In the genomic region with DNA sequence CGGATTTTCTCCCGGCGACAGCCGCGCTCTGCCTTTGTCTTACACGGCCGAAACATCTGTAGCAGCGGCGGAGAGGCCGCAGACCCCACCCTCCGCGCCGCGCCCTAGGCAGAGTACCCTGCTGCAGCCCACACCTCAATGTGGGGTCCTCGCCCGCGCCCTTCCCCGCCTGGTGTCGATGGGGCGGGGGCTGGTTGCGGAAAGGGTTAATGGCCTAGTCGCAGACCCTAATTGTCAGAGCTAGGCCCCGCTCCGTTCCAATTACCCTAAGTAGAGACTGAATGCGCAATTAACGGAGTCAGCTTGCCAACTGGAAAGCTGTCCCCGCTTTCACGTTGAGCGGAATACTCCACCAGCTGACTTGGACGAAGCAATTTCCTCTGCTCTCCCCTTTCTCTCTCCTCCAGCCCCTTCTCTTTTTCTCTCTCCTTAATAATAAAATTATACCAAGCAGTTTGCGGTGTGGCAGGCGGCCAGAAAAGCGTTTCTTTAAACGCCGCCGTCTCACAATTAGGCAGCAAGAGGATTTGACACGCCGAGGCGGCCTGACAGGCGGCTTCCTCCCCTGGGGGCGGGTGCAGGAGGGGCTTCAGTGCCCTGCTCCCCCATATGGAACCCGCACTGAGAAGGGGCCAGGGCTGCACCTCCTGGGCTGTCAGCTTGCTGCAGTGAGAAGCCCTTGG, we compare ENCODE assay signal across 8 mouse cellular contexts. TPM values are rescaled to one million over a fixed set of nuclear protein-coding genes. Genes with fewer than 3 reads are reported as not detected.
DNase-seq lines count a peak whose midpoint lies in the region; ATAC-seq and TF ChIP-seq lines count a peak whose summit lies in the region.

No protein-coding gene starts in this region.

- H3K9ac ChIP-seq in embryonic facial prominence, embryonic 13.5 days = peak overlapping the region; percentile 81
- H3K9ac ChIP-seq in lung, embryonic 16.5 days (ENCODE audit: low read length) = peak overlapping the region; percentile 71

- H3K4me2 ChIP-seq in embryonic facial prominence, embryonic 13.5 days = peak overlapping the region; percentile 100
- H3K4me2 ChIP-seq in lung, embryonic 16.5 days (ENCODE audit: low read depth, low read length) = peak overlapping the region; percentile 100

- ATAC-seq in embryonic facial prominence, embryonic 13.5 days (ENCODE audit: insufficient number of reproducible peaks, insufficient read depth, low FRiP score, low TSS enrichment, low read depth) = peak; percentile 53
- peak; percentile 1; the same call in 1 of the 2 replicates for ATAC-seq in lung, embryonic 16.5 days (ENCODE audit: low read depth)

- no peak for DNase-seq in testis, postnatal 14 days (ENCODE audit: low spot score)
- peak; percentile 55 for DNase-seq in heart, postnatal 4 days
- peak; percentile 72 to 74 for DNase-seq in layer of hippocampus, adult 8-10 months (ENCODE audit: low spot score in 2 of 2)
- peak; percentile 79 for DNase-seq in right cerebral cortex, postnatal 14 days
- DNase-seq in urinary bladder, postnatal 25 days (ENCODE audit: low spot score) = no peak

- H3K4me1 ChIP-seq in testis, adult 2 months (ENCODE audit: control insufficient read depth, insufficient read depth, low read length) = peaks cover 26% of the 10 kb centered on the region
- peaks cover 97% of the 10 kb centered on the region for H3K4me1 ChIP-seq in embryonic facial prominence, embryonic 13.5 days
- peaks cover 80% of the 10 kb centered on the region for H3K4me1 ChIP-seq in lung, embryonic 16.5 days (replicated peaks; ENCODE audit: control insufficient read depth, insufficient read depth, low read length)

- H3K36me3 ChIP-seq in testis, adult 2 months (ENCODE audit: control insufficient read depth, insufficient read depth, low read length) = no peaks in the 10 kb centered on the region
- H3K36me3 ChIP-seq in embryonic facial prominence, embryonic 13.5 days = 0 out of 2 replicates have a peak, but pooled peaks cover 4% of the 10 kb centered on the region
- no peaks in the 10 kb centered on the region for H3K36me3 ChIP-seq in lung, embryonic 16.5 days (ENCODE audit: control insufficient read depth, insufficient read depth, low read length)

- peak overlapping the region; percentile 31; the same call in 1 of the 2 replicates for H3K27ac ChIP-seq in testis, adult 2 months (ENCODE audit: control insufficient read depth, insufficient read depth, low read depth, low read length)
- peak overlapping the region; percentile 89 for H3K27ac ChIP-seq in embryonic facial prominence, embryonic 13.5 days
- peak overlapping the region; percentile 89 for H3K27ac ChIP-seq in lung, embryonic 16.5 days (ENCODE audit: low read length)

- peak overlapping the region; percentile 81 for H3K4me3 ChIP-seq in testis, adult 2 months (ENCODE audit: control insufficient read depth, low read depth, low read length)
- H3K4me3 ChIP-seq in embryonic facial prominence, embryonic 13.5 days = peak overlapping the region; percentile 66
- H3K4me3 ChIP-seq in lung, embryonic 16.5 days (ENCODE audit: low read length) = peak overlapping the region; percentile 67

- TF ChIP-seq CTCF in testis, adult 2 months (IDR thresholded peaks at IDR 0.05; ENCODE audit: control insufficient read depth, insufficient read depth, insufficient replicate concordance, low read depth, low read length) = no peak

- H3K9me3 ChIP-seq in embryonic facial prominence, embryonic 13.5 days = no peaks in the 10 kb centered on the region
- H3K9me3 ChIP-seq in lung, embryonic 16.5 days (ENCODE audit: control insufficient read depth, low read length) = no peaks in the 10 kb centered on the region

- no peaks in the 10 kb centered on the region; the same call in 1 of the 2 replicates for H3K27me3 ChIP-seq in testis, adult 2 months (ENCODE audit: control insufficient read depth, insufficient read depth, low read length)
- no peaks in the 10 kb centered on the region for H3K27me3 ChIP-seq in embryonic facial prominence, embryonic 13.5 days
- no peaks in the 10 kb centered on the region for H3K27me3 ChIP-seq in lung, embryonic 16.5 days (ENCODE audit: control insufficient read depth, insufficient read depth, low read depth, low read length)

- no peak for TF ChIP-seq POLR2A in testis, adult 2 months (IDR thresholded peaks at IDR 0.05; ENCODE audit: control insufficient read depth, low read depth, low read length)

- WGBS in embryonic facial prominence, embryonic 13.5 days = under 1% methylated on average over 42 of the region's 42 CpGs
- 2% methylated on average over 42 of the region's 42 CpGs for WGBS in lung, embryonic 16.5 days

RNA-seq across cellular contexts. Expression of gene Srebf1, which starts 45.3 kb away (rescaled TPM):
- 13.2 and 18.5 TPM in 2 replicates for polyA plus RNA-seq in testis, adult 2 months (2012; rRNA removed)
- polyA plus RNA-seq in embryonic facial prominence, embryonic 13.5 days (2015; fragmentation: Nextera tagmentation; extraction: Ambion mirVana) = 59.1 and 61.9 TPM in 2 replicates
- total RNA-seq in heart, postnatal 4 days (2021) = 10 to 100 TPM; 35.8 to 50.8 TPM
- total RNA-seq in layer of hippocampus, adult 8-10 months (2022) = 100 to 1,000 TPM in 2 of 4 experiments, 10 to 100 TPM in 2; 84.3 to 119 (median 101) TPM
- polyA plus RNA-seq in lung, embryonic 16.5 days (2015; fragmentation: Nextera tagmentation; extraction: Ambion mirVana) = 65.9 and 74.3 TPM in 2 replicates

Comparison
In these comparisons a context has a peak if more than half of its experiments do, and no peak if none do; other contexts are left out.
1. H3K27ac ChIP-seq: peak in every context shown above with its lines; median percentile 89 in embryonic facial prominence, embryonic 13.5 days; 89 in lung, embryonic 16.5 days; 31 in testis, adult 2 months.
2. DNase-seq: peak in heart, postnatal 4 days (single experiment), layer of hippocampus, adult 8-10 months (2 of 2) and right cerebral cortex, postnatal 14 days (single experiment); none in testis, postnatal 14 days (single experiment) and urinary bladder, postnatal 25 days (single experiment).
3. Peak in every context shown above with its lines, with median percentiles within 50 percentile points of each other: H3K4me3 ChIP-seq.